Mouse (Mus musculus): ENCODE measurements around the gene Polr2h.

GRCm38 (mm10) chr16:20732251-20732924, 14.9 kb downstream of the Polr2h start:
- TF ChIP-seq EP300 (IDR thresholded peaks at IDR 0.05; ENCODE audit: low read depth) (no peak), CTCF (IDR thresholded peaks at IDR 0.05; ENCODE audit: low read depth) (no peak)

Measured in liver, postnatal 0 days (tissue).